Mouse (Mus musculus) bone marrow, adult 2 months (tissue): ENCODE results near the gene Tymp.

ENCODE experiments used
- CTCF ChIP-seq: fragments of 200-500 bp; IDR thresholded peaks from 2 replicates; pipeline ENCODE4 v1.5.1; 2011; ENCODE audit warnings: low read length, control low read depth; ENCODE audit not compliant: control insufficient read depth, insufficient read depth
- POLR2A ChIP-seq: fragments of 200-500 bp; IDR thresholded peaks from 2 replicates; pipeline ENCODE4 v1.6.1; 2011; ENCODE audit warnings: low read depth, mild to moderate bottlenecking, control low read depth, low read length, borderline replicate concordance; ENCODE audit not compliant: control insufficient read depth

- TF ChIP-seq CTCF = no peak
- no peak for TF ChIP-seq POLR2A
Measured at GRCm38 (mm10) chr15:89376957-89377356, at the start of gene Tymp.
